Mouse (Mus musculus) megakaryocyte, embryonic 14.5 days (primary cell): Measurements from ENCODE around the gene Znrf4.

Source experiments
- FLI1 ChIP-seq: IDR thresholded peaks from 2 replicates; pipeline ENCODE4 v1.6.1; 2012; ENCODE audit warnings: low read length, inconsistent platforms, mixed read lengths
- GATA1 ChIP-seq: IDR thresholded peaks from 3 replicates; pipeline ENCODE4 v1.6.1; 2012; ENCODE audit warnings: mixed read lengths, low read length, inconsistent platforms, borderline replicate concordance

- TF ChIP-seq FLI1 = no peak
- no peak for TF ChIP-seq GATA1
Measured at GRCm38 (mm10) chr17:56524943-56525342, 12.7 kb upstream of the Znrf4 start.
